Mouse (Mus musculus) 416B (cell line): ENCODE results near the gene Gm7697.
A peak's percentile ranks its signal among the peaks of the same experiment; 100 is the strongest.
"Not testable (repeated sequence)": the region's sequence is repeated elsewhere in the genome, so short reads cannot be mapped to it uniquely, and the experiment has no call there.

Experiments used
- DNase-seq: peaks from one replicate; pipeline ENCODE4 v3.0.0; 2011; ENCODE audit warnings: low read depth

Gm7697 gene

GRCm38 (mm10) chr8:69522876-69523275, at the start of gene Gm7697:
Gene Gm7697, minus strand, starts transcription at chr8:69522976.
- DNase-seq = not testable (repeated sequence)

GRCm38 (mm10) chr8:69551249-69551648, 28.5 kb upstream of the Gm7697 start:
- DNase-seq = not testable (repeated sequence)

- DNase-seq = peak; percentile 36
These were observed 26.8 kb upstream of the Gm7697 start for GRCm38 (mm10) chr8:69549556-69549955.

GRCm38 (mm10) chr8:69548114-69548513, 25.3 kb upstream of the Gm7697 start:
- not testable (repeated sequence) for DNase-seq

- peak; percentile 20 for DNase-seq
These were observed 24.4 kb upstream of the Gm7697 start for GRCm38 (mm10) chr8:69547208-69547607.

GRCm38 (mm10) chr8:69545020-69545419, 22.2 kb upstream of the Gm7697 start:
- DNase-seq = peak; percentile 13

- DNase-seq = not testable (repeated sequence)
These were observed 21.7 kb upstream of the Gm7697 start for GRCm38 (mm10) chr8:69544511-69544910.

- DNase-seq = not testable (repeated sequence)
These were observed 21.2 kb upstream of the Gm7697 start for GRCm38 (mm10) chr8:69543984-69544383.

GRCm38 (mm10) chr8:69540764-69541163, 18.0 kb upstream of the Gm7697 start:
- not testable (repeated sequence) for DNase-seq

- DNase-seq = not testable (repeated sequence)
These were observed 17.6 kb upstream of the Gm7697 start for GRCm38 (mm10) chr8:69540331-69540730.

GRCm38 (mm10) chr8:69474946-69475345, 47.8 kb downstream of the Gm7697 start:
- DNase-seq = not testable (repeated sequence)

- not testable (repeated sequence) for DNase-seq
These were observed 69.3 kb downstream of the Gm7697 start, which contains the start of gene Gm9495 for GRCm38 (mm10) chr8:69453465-69453864. Gene Gm9495, minus strand, starts transcription at chr8:69453565.
